Mouse (Mus musculus): ENCODE results near the gene Maml1.

GRCm38 (mm10) chr11:50240235-50240911 is 51.7 kb downstream of the Maml1 start:
- TF ChIP-seq CTCF (conservative IDR thresholded peaks at IDR 0.05; ENCODE audit: insufficient read depth, insufficient read length, low read depth, low read length) (no peak), POLR2A (IDR thresholded peaks at IDR 0.05; ENCODE audit: low read depth, low read length) (no peak)
